Mouse (Mus musculus) spleen, adult 2 months (tissue): ENCODE data around the gene Mapk8ip3. TPM values are rescaled to one million over a fixed set of nuclear protein-coding genes. Genes with fewer than 3 reads are reported as not detected.

Experiments
- DNase-seq, 2 experiments: peaks; one replicate each; pipeline versions ENCODE4 v3.0.0 to v3.0.0-alpha.2; 2012 to 2021; ENCODE audit warnings: low spot score in 2 of 2, low read depth in 1 of 2
- H3K27ac ChIP-seq: fragments of 200-500 bp; 2 replicates; pipeline ENCODE4 v1.5.1; 2012; ENCODE audit warnings: low read length, inconsistent platforms; ENCODE audit not compliant: insufficient read depth
- H3K27me3 ChIP-seq: fragments of 200-500 bp; 2 replicates; pipeline ENCODE4 v1.6.1; 2012; ENCODE audit warnings: mild to moderate bottlenecking, moderate library complexity, low read length, inconsistent platforms; ENCODE audit not compliant: control insufficient read depth, insufficient read depth
- H3K36me3 ChIP-seq: fragments of 200-500 bp; 2 replicates; pipeline ENCODE4 v1.6.1; 2012; ENCODE audit warnings: mild to moderate bottlenecking, low read length, inconsistent platforms; ENCODE audit not compliant: control insufficient read depth, insufficient read depth
- H3K4me1 ChIP-seq: fragments of 200-500 bp; 2 replicates; pipeline ENCODE4 v1.6.1; 2011; ENCODE audit warnings: inconsistent platforms; ENCODE audit not compliant: control insufficient read depth, insufficient read depth, insufficient read length
- H3K4me3 ChIP-seq: fragments of 200-500 bp; 2 replicates; pipeline ENCODE4 v1.5.1; 2011; ENCODE audit warnings: mild to moderate bottlenecking, inconsistent platforms; ENCODE audit not compliant: insufficient read depth, insufficient read length; ENCODE audit errors: extremely low read depth
- CTCF ChIP-seq: fragments of 200-500 bp; IDR thresholded peaks from 2 replicates; pipeline ENCODE4 v1.5.1; 2011; ENCODE audit warnings: mild to moderate bottlenecking, inconsistent platforms; ENCODE audit not compliant: insufficient read depth, insufficient read length, insufficient replicate concordance; ENCODE audit errors: extremely low read depth
- POLR2A ChIP-seq: fragments of 200-500 bp; IDR thresholded peaks from 2 replicates; pipeline ENCODE4 v1.6.1; 2011; ENCODE audit warnings: low read depth, low read length, inconsistent platforms
- WGBS: fragments of 180-500 bp; shearing (Covaris S2); methylation state at CpG from one replicate; pipeline ENCODE4 v1.1.7; 2018; 5-methylcytosine and 5-hydroxymethylcytosine counted together
- polyA plus RNA-seq: library from polyadenylated mRNA; depleted of rRNA; stranded (reverse); fragments of >200 nt; gene quantifications from 2 replicates; pipeline ENCODE4 v1.2.3, GENCODE M21; 2012

Gene Mapk8ip3
- polyA plus RNA-seq, 1 experiment: 135 TPM

DNA sequence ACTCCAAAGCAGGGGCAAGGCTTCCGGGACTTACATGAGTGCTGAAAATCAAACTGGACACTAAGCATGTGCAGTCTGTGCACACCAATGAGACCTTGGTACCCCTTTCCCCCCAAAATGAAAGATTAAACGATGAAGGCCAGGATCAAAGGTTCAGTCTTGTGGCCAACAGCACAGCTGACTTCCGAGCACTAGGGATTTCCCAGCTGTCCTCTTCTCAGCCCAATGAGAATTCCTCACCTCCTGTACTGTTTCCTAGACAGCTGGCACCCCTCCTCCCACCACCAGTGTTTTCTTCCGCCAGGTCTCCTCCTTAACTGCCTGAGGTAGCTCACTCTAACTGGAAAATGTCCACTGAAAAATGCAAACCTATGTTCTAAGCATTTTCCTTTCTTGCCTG is 3.6 kb downstream of the Mapk8ip3 start:
- TF ChIP-seq CTCF: no peak
- no peak for TF ChIP-seq POLR2A
- peaks cover 5% of the 10 kb centered on the region; the same call in 1 of the 2 replicates for H3K4me1 ChIP-seq
- WGBS: 89% methylated on average over 4 of the region's 4 CpGs

DNA sequence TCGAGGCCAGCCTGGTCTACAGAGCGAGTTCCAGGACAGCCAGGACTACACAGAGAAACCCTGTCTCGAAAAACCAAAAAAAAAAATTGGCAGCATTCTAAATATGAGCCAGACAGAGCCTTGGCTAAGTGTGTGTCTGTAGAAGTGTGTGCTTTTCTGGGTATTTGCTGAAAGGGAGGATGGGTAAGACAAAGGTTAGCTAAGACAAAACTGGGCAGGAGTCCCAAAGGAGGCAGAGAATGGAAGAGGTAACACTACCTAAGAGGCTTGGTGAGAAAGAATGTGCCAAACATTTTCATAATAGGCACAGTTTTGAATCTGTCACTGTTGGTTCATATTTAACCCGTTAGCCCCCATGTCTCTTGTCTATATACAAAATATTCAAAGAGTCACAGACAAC is 4.3 kb downstream of the Mapk8ip3 start:
- peaks cover 5% of the 10 kb centered on the region; the same call in 1 of the 2 replicates for H3K4me1 ChIP-seq
- no peak overlapping the region for H3K27ac ChIP-seq
- no peaks in the 10 kb centered on the region for H3K27me3 ChIP-seq
- TF ChIP-seq POLR2A: no peak
- no peak for TF ChIP-seq CTCF
- WGBS: 93% methylated on average over 4 of the region's 4 CpGs
- H3K36me3 ChIP-seq: peaks cover 8% of the 10 kb centered on the region
- no peak for DNase-seq
- no peak overlapping the region for H3K4me3 ChIP-seq

More for the DNA sequence above, 3.6 kb downstream of the Mapk8ip3 start:
- no peak for DNase-seq
- H3K27me3 ChIP-seq: no peaks in the 10 kb centered on the region
- no peak overlapping the region for H3K27ac ChIP-seq
- H3K36me3 ChIP-seq: peaks cover 4% of the 10 kb centered on the region; the same call in 1 of the 2 replicates
- no peak overlapping the region for H3K4me3 ChIP-seq

DNA sequence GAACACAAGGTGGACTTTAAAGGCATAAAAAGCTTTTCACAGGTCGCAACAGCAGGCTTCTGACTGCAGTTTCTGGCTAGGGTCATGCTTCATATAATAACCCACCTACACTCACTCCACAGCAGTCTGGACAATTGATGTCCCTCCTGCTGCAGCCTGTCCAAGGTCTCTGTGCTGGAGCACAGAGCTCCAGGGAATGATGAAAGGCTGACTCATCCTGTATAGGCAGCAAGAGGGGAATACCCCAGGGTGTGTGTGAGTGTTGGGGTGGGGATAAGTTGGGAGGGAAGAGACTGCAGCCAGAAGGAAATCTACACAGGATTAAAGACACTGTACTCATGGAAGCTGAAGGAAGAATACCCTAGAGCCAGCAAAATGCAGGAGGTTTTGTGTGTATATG is 7.3 kb downstream of the Mapk8ip3 start:
- Histone ChIP-seq H3K36me3 (peaks cover 19% of the 10 kb centered on the region), H3K27ac (no peak overlapping the region), H3K4me3 (no peak overlapping the region), H3K27me3 (no peaks in the 10 kb centered on the region), H3K4me1 (no peaks in the 10 kb centered on the region)
- 94% methylated on average over 1 of the region's 1 CpGs for WGBS
- TF ChIP-seq POLR2A (no peak), CTCF (no peak)
- no peak for DNase-seq

DNA sequence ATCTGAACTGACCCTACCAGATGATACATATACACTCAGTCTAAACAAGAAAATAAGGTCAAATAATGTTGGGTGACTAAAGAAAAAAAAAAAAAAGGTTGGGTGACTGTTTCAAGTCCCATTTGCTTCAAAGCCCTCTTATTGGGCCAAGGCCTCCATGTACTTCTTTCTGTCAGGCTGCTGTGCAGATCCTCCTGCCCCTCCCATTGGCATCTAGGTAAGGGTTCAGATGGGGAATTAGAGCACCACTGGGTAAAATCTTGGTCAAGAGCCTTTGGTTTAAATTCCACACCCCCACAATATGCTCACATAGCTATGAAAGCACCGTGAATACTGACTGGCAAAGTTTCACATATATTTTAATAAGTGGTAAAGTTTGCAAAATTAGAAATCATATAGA is 13.5 kb downstream of the Mapk8ip3 start:
- no peaks in the 10 kb centered on the region for H3K27me3 ChIP-seq
- peaks cover 39% of the 10 kb centered on the region for H3K36me3 ChIP-seq
- WGBS: 98% methylated on average over 1 of the region's 1 CpGs
- TF ChIP-seq POLR2A (no peak), CTCF (no peak)
- H3K27ac ChIP-seq: no peak overlapping the region
- H3K4me1 ChIP-seq: no peaks in the 10 kb centered on the region
- no peak for DNase-seq
- H3K4me3 ChIP-seq: no peak overlapping the region

DNA sequence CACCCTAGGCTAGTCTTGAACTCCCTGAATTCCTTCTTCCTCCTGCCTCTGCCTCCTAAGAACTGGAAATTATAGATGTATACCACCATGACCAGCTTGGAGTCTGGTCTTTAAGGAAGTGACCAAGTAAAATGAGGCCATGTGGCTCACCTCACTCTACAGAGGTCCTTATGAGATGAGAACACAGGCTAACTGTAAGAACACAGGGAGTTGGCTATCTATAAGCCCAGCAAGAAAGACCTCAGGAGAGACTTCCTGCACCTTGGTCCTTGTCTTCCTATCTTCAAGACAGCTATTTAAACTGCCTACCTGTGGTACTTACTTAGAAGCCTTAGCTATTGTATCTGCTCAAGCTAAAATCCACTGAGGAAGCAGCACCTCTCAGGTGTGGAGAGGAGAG is 22.8 kb downstream of the Mapk8ip3 start:
- H3K4me1 ChIP-seq: no peaks in the 10 kb centered on the region
- H3K27me3 ChIP-seq: no peaks in the 10 kb centered on the region
- no peak overlapping the region for H3K4me3 ChIP-seq
- no peak overlapping the region for H3K27ac ChIP-seq
- TF ChIP-seq CTCF (no peak), POLR2A (no peak)
- DNase-seq: no peak
- peaks cover 53% of the 10 kb centered on the region for H3K36me3 ChIP-seq

DNA sequence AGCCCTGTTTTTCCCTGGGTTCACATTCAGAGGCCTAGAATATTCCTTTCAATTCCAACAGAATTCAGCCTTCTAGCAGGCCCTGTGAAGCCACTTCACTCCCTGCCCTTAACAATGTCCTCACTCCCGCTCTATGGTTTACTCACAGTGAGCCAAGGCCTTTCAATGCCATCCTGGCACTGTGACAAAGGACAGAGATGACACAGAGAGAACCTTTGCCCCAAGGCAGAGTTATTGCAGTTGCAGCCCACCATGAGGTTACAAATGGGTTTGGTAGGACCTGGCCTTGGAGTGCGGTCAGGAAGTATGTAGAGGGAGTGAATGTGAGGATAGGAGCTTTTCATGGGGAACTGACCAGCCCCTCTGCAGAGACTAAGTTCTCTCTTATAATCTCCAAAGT is 29.2 kb downstream of the Mapk8ip3 start:
- WGBS: 97% methylated on average over 2 of the region's 2 CpGs
- peaks cover 55% of the 10 kb centered on the region for H3K36me3 ChIP-seq

DNA sequence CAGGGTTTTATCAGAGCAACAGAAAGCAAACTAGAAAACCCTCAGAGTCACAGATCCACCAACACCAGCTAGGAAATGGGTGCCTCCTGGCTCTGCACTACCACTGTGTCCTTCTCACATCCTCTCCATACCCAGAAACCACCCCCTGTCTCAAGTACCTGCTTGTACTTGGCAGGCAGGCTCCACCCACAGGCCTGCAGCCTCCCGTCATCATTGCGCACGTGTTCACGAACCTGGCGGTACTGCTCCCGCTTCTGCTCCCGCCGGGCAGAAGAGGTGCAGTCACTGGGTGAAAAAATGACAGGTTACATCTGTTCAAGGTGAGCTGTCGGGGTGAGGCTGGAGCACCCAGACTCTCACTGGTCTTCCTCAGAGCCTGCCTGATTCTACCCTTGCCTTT is 33.0 kb downstream of the Mapk8ip3 start:
- no peak overlapping the region for H3K27ac ChIP-seq
- no peak for TF ChIP-seq CTCF
- TF ChIP-seq POLR2A: no peak
- WGBS: 94% methylated on average over 9 of the region's 9 CpGs

More for the DNA sequence above, 29.2 kb downstream of the Mapk8ip3 start:
- Histone ChIP-seq H3K27me3 (no peaks in the 10 kb centered on the region), H3K4me1 (no peaks in the 10 kb centered on the region), H3K4me3 (no peak overlapping the region), H3K27ac (no peak overlapping the region)
- no peak for DNase-seq
- TF ChIP-seq POLR2A (no peak), CTCF (no peak)

More for the DNA sequence above, 33.0 kb downstream of the Mapk8ip3 start:
- Histone ChIP-seq H3K4me1 (no peaks in the 10 kb centered on the region), H3K36me3 (peaks cover 62% of the 10 kb centered on the region), H3K27me3 (no peaks in the 10 kb centered on the region), H3K4me3 (no peak overlapping the region)
- DNase-seq: no peak
